Mouse (Mus musculus): ENCODE results near the gene Sct.

GRCm38 (mm10) chr7:141315974-141316373 is 37.0 kb upstream of the Sct start:
- TF ChIP-seq EP300 (IDR thresholded peaks at IDR 0.05; ENCODE audit: low read length) (no peak), ELF1 (IDR thresholded peaks at IDR 0.05; ENCODE audit: low read depth, low read length) (no peak), SIN3A (IDR thresholded peaks at IDR 0.05; ENCODE audit: low read length) (no peak), RCOR1 (conservative IDR thresholded peaks at IDR 0.05; ENCODE audit: low read depth, low read length) (no peak), ZKSCAN1 (IDR thresholded peaks at IDR 0.05; ENCODE audit: borderline replicate concordance, low read depth, low read length) (no peak)
